Mouse (Mus musculus): ENCODE data around the gene Kat7. TPM values are rescaled to one million over a fixed set of nuclear protein-coding genes. Genes with fewer than 3 reads are reported as not detected.

Gene Kat7
- polyA plus RNA-seq, 2 experiments: 49.7 to 58.5 TPM

- Histone ChIP-seq H3K36me3 (ENCODE audit: control insufficient read depth, insufficient read depth, low read length) (peaks cover 10% of the 10 kb centered on the region; the same call in 1 of the 2 replicates), H3K4me1 (ENCODE audit: control insufficient read depth, insufficient read depth, low read length) (peaks cover 7% of the 10 kb centered on the region; the same call in 1 of the 2 replicates), H3K27ac (replicated peaks; ENCODE audit: low read depth, low read length) (no peak overlapping the region), H3K27me3 (ENCODE audit: control insufficient read depth, insufficient read depth, low read length) (no peaks in the 10 kb centered on the region), H3K9me3 (ENCODE audit: control insufficient read depth, low read length) (no peaks in the 10 kb centered on the region), H3K9ac (ENCODE audit: low read depth, low read length, severe bottlenecking) (no peak overlapping the region), H3K4me2 (replicated peaks; ENCODE audit: low read depth, low read length, severe bottlenecking) (no peak overlapping the region), H3K4me3 (replicated peaks; ENCODE audit: low read length) (no peak overlapping the region)
- ATAC-seq (ENCODE audit: low FRiP score, low read depth) (no peak), DNase-seq (ENCODE audit: low spot score) (no peak)
- no peak for TF ChIP-seq POLR2A (IDR thresholded peaks at IDR 0.05; ENCODE audit: borderline replicate concordance, extremely low read depth, insufficient read depth, insufficient read length)
- 81% methylated on average over 12 of the region's 12 CpGs for WGBS
Observed at GRCm38 (mm10) chr11:95354945-95355660, 45.1 kb upstream of the Kat7 start.

GRCm38 (mm10) chr11:95354228-95354944 is 44.3 kb upstream of the Kat7 start:
- Histone ChIP-seq H3K4me3 (replicated peaks; ENCODE audit: low read length) (no peak overlapping the region), H3K4me2 (replicated peaks; ENCODE audit: low read depth, low read length, severe bottlenecking) (no peak overlapping the region), H3K9ac (ENCODE audit: low read depth, low read length, severe bottlenecking) (no peak overlapping the region), H3K9me3 (ENCODE audit: control insufficient read depth, low read length) (no peaks in the 10 kb centered on the region), H3K4me1 (ENCODE audit: control insufficient read depth, insufficient read depth, low read length) (peaks cover 11% of the 10 kb centered on the region; the same call in 1 of the 2 replicates), H3K36me3 (ENCODE audit: control insufficient read depth, insufficient read depth, low read length) (peaks cover 8% of the 10 kb centered on the region; the same call in 1 of the 2 replicates), H3K27me3 (ENCODE audit: control insufficient read depth, insufficient read depth, low read length) (no peaks in the 10 kb centered on the region), H3K27ac (replicated peaks; ENCODE audit: low read depth, low read length) (no peak overlapping the region)
- ATAC-seq (ENCODE audit: low FRiP score, low read depth) (no peak), DNase-seq (ENCODE audit: low spot score) (no peak)
- WGBS: 86% methylated on average over 14 of the region's 14 CpGs
- TF ChIP-seq POLR2A (IDR thresholded peaks at IDR 0.05; ENCODE audit: borderline replicate concordance, extremely low read depth, insufficient read depth, insufficient read length): no peak

- Histone ChIP-seq H3K4me2 (replicated peaks; ENCODE audit: low read depth, low read length, severe bottlenecking) (no peak overlapping the region), H3K36me3 (ENCODE audit: control insufficient read depth, insufficient read depth, low read length) (peaks cover 13% of the 10 kb centered on the region), H3K4me3 (replicated peaks; ENCODE audit: low read length) (no peak overlapping the region), H3K27ac (replicated peaks; ENCODE audit: low read depth, low read length) (no peak overlapping the region), H3K9me3 (ENCODE audit: control insufficient read depth, low read length) (no peaks in the 10 kb centered on the region), H3K9ac (ENCODE audit: low read depth, low read length, severe bottlenecking) (no peak overlapping the region), H3K27me3 (ENCODE audit: control insufficient read depth, insufficient read depth, low read length) (no peaks in the 10 kb centered on the region), H3K4me1 (ENCODE audit: control insufficient read depth, insufficient read depth, low read length) (peaks cover 9% of the 10 kb centered on the region; the same call in 1 of the 2 replicates)
- TF ChIP-seq POLR2A (IDR thresholded peaks at IDR 0.05; ENCODE audit: borderline replicate concordance, extremely low read depth, insufficient read depth, insufficient read length): no peak
- no peak for DNase-seq (ENCODE audit: low spot score)
- 91% methylated on average over 9 of the region's 9 CpGs for WGBS
- ATAC-seq (ENCODE audit: low FRiP score, low read depth): no peak
Observed at GRCm38 (mm10) chr11:95353226-95353625, 43.2 kb upstream of the Kat7 start.

GRCm38 (mm10) chr11:95352686-95353085 is 42.6 kb upstream of the Kat7 start:
- H3K4me3 ChIP-seq (replicated peaks; ENCODE audit: low read length): no peak overlapping the region
- no peaks in the 10 kb centered on the region for H3K9me3 ChIP-seq (ENCODE audit: control insufficient read depth, low read length)
- peaks cover 17% of the 10 kb centered on the region for H3K36me3 ChIP-seq (ENCODE audit: control insufficient read depth, insufficient read depth, low read length)
- ATAC-seq (ENCODE audit: low FRiP score, low read depth): no peak
- H3K4me2 ChIP-seq (replicated peaks; ENCODE audit: low read depth, low read length, severe bottlenecking): no peak overlapping the region
- DNase-seq (ENCODE audit: low spot score): no peak
- no peak overlapping the region for H3K9ac ChIP-seq (ENCODE audit: low read depth, low read length, severe bottlenecking)
- H3K27ac ChIP-seq (replicated peaks; ENCODE audit: low read depth, low read length): no peak overlapping the region
- 85% methylated on average over 2 of the region's 2 CpGs for WGBS
- peaks cover 7% of the 10 kb centered on the region; the same call in 1 of the 2 replicates for H3K4me1 ChIP-seq (ENCODE audit: control insufficient read depth, insufficient read depth, low read length)
- no peaks in the 10 kb centered on the region for H3K27me3 ChIP-seq (ENCODE audit: control insufficient read depth, insufficient read depth, low read length)
- TF ChIP-seq POLR2A (IDR thresholded peaks at IDR 0.05; ENCODE audit: borderline replicate concordance, extremely low read depth, insufficient read depth, insufficient read length): no peak

- peaks cover 7% of the 10 kb centered on the region; the same call in 1 of the 2 replicates for H3K4me1 ChIP-seq (ENCODE audit: control insufficient read depth, insufficient read depth, low read length)
- H3K4me2 ChIP-seq (replicated peaks; ENCODE audit: low read depth, low read length, severe bottlenecking): no peak overlapping the region
- H3K9ac ChIP-seq (ENCODE audit: low read depth, low read length, severe bottlenecking): no peak overlapping the region
- H3K36me3 ChIP-seq (ENCODE audit: control insufficient read depth, insufficient read depth, low read length): peaks cover 20% of the 10 kb centered on the region
- no peak overlapping the region for H3K4me3 ChIP-seq (replicated peaks; ENCODE audit: low read length)
- no peak overlapping the region for H3K27ac ChIP-seq (replicated peaks; ENCODE audit: low read depth, low read length)
- DNase-seq (ENCODE audit: low spot score) (no peak), ATAC-seq (ENCODE audit: low FRiP score, low read depth) (no peak)
- no peak for TF ChIP-seq POLR2A (IDR thresholded peaks at IDR 0.05; ENCODE audit: borderline replicate concordance, extremely low read depth, insufficient read depth, insufficient read length)
- no peaks in the 10 kb centered on the region for H3K9me3 ChIP-seq (ENCODE audit: control insufficient read depth, low read length)
- no peaks in the 10 kb centered on the region for H3K27me3 ChIP-seq (ENCODE audit: control insufficient read depth, insufficient read depth, low read length)
- 92% methylated on average over 3 of the region's 3 CpGs for WGBS
Observed at GRCm38 (mm10) chr11:95350960-95351359, 40.9 kb upstream of the Kat7 start.

Measured in limb, embryonic 14.5 days (tissue).